Mouse (Mus musculus): ENCODE results near the gene Ikbip.

Ikbip gene

DNA sequence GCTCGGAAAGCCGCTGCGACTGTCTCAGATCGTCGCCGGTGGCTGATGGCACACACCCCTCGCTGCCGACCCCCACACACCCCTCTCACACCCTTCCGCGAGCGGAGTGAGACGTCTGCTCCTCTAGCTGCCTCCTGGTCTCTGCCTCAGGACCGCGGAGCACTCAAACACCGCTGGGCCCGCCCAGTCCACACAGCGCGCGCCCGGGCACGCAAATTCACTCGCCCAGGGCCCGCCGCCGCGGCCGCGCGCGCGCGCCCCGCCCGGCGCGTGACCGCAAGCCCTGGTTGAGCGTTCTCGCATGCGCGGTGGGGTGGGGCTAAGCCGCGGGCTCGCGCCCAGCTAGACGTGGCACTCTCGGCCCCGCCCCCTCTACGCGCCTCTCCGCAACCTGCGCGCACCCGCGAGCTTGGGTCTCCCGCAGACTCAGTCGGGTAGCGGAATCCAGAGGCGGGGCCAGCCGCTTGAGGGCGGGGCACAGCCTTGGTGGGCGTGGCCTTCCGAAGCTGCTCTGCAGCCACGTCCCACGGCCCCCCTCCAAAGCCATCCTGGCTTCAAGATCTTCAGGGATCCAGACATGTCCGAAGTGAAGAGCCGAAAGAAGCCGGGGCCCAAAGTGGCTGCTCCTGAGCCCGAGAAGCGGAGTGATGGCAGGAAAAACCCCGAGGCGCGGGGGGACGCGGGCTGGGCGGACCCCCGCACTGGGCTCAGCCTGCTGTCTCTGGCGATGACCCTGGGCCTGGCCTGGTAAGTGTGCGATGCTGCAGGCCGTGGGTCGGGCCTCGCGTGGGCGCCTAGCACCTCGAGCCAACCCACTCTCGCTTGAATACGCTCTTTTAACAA, at the start of gene Ikbip, which contains the start of gene Apaf1:
TSS of gene Ikbip (plus strand) at position 391 of the 843 bp plus-strand sequence.
TSS of gene Apaf1 (minus strand) at position 221 of the 843 bp plus-strand sequence.
- in situ Hi-C loops (cut with MboI; ENCODE audit: low sequenced_read_pairs) = no loop called here

DNA sequence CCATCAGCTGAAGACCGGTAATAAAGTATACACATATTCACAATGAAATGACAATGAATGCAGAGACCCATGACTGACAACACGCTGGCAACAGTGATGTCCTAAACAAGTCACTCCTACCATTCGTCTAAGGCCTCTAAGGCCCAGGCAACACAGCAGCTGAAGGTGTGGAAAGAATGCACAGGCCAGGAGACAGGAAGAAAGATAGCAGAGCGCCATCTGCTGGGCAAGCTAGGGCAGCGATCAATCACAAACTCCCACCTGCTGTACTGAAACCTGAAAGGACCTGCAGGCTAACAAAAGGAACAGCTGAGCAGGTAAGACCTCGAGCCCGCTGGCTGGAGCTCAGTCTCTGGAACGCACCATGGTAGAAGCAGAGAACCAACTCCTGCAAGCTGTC, 48.8 kb upstream of the Ikbip start:
- in situ Hi-C loops (cut with MboI; ENCODE audit: low sequenced_read_pairs) = no loop called here

- in situ Hi-C loops (cut with MboI; ENCODE audit: low sequenced_read_pairs) = no loop called here
These were observed 33.0 kb upstream of the Ikbip start for GRCm38 (mm10) chr10:91049696-91050095.

DNA sequence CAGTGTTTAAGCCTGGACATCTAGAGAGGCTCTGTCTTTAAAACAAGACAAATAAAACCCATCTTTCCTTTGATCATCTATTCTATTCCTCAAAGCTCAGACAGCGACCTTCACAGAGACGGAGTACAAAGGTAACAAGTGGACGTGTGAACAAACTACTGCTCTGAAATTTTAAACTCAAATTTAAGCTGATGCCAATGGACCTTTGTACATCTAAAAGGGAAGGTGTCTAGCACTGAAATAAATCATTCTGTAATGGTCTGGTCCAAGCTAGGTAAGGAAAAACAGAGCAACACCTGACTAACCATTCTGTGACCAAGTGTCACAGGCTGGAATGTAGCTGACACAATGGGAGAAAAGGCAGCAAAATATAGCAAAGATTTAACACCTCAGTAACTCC, 31.6 kb upstream of the Ikbip start:
- in situ Hi-C loops (cut with MboI; ENCODE audit: low sequenced_read_pairs) = no loop called here

DNA sequence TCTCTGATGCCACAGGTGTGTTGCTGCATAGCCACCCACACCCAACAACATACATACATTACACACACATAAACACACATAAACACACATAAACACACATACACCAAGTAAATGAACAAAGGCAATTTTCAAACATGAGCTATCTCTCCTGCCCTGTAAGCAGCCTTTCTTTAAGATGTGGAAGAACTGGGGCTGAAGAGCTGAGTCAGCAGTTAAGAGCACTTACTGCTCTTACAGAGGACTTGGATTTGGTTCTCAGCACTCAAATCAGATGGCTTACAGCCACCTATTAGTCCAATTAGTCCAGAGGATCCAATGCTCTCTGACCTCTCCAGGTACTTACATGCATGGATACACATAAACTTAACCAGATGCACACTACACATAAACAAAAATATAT, 30.0 kb upstream of the Ikbip start:
- in situ Hi-C loops (cut with MboI; ENCODE audit: low sequenced_read_pairs) = no loop called here

GRCm38 (mm10) chr10:91060742-91061141, 22.0 kb upstream of the Ikbip start:
- in situ Hi-C loops (cut with MboI; ENCODE audit: low sequenced_read_pairs) = no loop called here

GRCm38 (mm10) chr10:91062355-91062754, 20.4 kb upstream of the Ikbip start:
- in situ Hi-C loops (cut with MboI; ENCODE audit: low sequenced_read_pairs) = no loop called here

DNA sequence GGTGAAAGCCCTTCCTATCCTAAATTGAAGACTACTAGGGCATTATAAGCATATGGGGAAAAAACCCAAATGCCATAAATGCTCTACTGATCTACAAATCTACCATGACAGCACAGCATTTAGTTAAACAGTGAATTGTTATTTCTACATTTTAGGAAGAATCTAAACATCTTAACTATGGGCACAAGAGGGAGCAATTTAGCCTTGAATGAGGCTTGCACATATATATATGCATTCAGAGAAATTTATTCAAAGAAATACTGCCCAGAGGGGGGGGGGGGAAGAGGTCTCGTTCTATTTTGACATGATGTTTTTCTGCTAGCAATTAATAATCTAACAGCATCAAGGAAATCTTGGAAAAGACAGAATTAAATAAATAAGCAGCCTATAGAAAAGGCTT, 11.0 kb upstream of the Ikbip start:
- in situ Hi-C loops (cut with MboI; ENCODE audit: low sequenced_read_pairs) = loop anchor here (5.0 kb wide), 1 partner anchor 71 kb away; no protein-coding TSS in a partner anchor

DNA sequence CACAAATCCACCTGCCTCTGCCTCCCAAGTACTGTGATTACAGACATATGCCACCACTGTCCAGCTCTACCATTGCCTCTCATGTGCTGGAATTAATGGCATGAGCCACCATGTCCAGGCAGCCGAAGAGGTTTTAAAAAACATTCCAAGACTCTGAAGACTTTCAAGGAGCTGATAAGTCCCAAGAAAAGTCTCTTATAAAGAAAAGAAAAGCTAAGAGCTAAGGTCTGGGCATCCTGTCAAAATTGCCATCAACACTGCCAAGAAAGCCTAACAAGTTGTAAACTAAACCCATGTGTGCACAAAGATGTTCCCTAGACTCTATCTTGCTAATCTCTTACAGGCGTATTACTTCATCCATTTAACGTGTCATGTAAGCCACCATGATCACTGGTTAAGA, 9.4 kb upstream of the Ikbip start:
- in situ Hi-C loops (cut with MboI; ENCODE audit: low sequenced_read_pairs) = loop anchor here (5.0 kb wide), 1 partner anchor 69 kb away; no protein-coding TSS in a partner anchor

DNA sequence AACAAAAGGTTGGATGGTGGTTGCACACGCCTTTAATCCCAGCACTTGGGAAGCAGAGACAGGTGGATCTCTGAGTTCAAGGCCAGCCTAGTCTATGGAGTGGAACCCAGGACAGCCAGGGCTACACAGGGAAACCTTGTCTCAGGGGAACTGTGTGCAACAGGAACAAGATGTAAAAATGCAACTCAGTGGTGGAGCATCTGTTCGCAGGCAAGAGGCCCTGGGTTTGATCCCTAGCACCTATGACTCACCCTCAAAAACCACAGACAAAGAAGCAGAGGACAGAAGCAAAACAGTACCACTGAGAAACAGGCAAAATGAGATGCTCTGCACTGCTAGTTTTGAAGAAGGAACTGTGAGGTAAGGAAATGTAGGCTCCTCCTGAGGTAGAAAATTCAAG, 6.1 kb upstream of the Ikbip start:
- in situ Hi-C loops (cut with MboI; ENCODE audit: low sequenced_read_pairs) = no loop called here

- in situ Hi-C loops (cut with MboI; ENCODE audit: low sequenced_read_pairs) = no loop called here
These were observed 2.2 kb upstream of the Ikbip start for GRCm38 (mm10) chr10:91080540-91080939.

DNA sequence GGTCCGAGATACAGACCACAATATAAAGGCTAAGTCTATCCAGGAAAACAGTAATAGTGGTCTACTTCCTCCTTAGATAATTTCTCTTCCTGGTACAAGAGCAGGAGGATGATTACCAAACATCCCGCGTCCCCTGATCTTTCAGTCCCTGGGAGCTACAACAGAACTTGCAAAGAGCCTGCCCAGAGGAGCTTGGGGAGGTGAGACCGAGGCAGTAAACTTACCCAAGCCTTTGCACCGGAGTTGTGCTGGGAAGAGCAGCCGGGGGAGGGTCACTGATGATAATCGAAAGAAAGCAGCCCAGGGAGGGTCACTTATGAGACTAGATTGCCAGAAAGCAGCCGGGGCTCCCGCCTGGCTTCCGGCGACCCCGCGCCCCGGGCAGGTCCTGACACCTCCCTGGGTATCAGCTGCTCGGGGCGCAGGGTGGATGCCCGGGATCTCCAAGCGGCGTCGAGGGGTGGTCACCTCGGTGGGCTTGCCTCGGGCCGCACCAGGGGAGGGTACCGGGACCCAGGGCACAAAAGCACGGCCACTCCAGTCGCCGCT, 707 bp upstream of the Ikbip start:
- in situ Hi-C loops (cut with MboI; ENCODE audit: low sequenced_read_pairs) = no loop called here

DNA sequence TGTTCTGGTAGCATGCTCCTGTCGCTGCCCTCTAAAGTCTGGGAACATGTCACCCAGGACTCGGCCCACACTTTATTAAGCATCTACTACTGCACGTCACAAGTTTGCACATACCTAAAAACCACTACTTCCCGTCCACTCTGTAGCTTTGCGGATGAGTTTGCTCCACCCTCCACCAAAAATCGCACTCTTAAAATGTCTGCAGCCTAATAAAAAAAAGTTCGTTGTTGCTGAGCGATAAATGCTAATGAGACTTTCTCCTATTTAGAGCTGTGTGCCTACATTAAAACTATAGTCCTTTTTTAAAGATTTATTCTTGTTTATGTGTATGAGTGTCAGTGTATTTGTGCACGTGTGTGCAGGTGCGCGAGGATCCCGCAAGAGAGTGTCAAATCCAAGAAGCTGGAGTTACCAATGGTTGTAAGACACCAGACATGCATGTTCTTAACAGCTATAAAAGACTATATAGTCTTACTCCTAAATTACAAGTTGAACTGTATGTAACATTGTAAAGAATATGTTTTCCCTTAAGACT, 720 bp downstream of the Ikbip start:
- in situ Hi-C loops (cut with MboI; ENCODE audit: low sequenced_read_pairs) = no loop called here

DNA sequence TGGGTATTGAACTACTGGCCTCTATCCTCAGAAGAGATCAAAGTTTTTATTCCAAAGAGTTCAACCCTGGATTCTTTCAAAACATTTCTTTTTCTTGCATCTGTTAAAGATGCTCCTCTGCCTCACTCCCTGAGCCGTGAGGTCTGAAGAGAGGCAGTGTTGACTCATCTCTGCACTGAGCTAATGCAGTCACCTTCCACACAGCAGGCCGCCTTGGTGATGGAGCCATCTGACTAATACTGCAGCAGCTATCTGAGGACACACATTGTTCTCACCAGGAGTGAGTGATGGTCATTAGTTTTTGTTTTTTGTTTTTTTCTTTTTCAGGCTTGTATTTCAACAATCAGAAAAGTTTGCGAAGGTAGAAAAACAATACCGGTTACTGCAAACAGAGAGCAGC, 10.1 kb downstream of the Ikbip start:
- in situ Hi-C loops (cut with MboI; ENCODE audit: low sequenced_read_pairs) = no loop called here

DNA sequence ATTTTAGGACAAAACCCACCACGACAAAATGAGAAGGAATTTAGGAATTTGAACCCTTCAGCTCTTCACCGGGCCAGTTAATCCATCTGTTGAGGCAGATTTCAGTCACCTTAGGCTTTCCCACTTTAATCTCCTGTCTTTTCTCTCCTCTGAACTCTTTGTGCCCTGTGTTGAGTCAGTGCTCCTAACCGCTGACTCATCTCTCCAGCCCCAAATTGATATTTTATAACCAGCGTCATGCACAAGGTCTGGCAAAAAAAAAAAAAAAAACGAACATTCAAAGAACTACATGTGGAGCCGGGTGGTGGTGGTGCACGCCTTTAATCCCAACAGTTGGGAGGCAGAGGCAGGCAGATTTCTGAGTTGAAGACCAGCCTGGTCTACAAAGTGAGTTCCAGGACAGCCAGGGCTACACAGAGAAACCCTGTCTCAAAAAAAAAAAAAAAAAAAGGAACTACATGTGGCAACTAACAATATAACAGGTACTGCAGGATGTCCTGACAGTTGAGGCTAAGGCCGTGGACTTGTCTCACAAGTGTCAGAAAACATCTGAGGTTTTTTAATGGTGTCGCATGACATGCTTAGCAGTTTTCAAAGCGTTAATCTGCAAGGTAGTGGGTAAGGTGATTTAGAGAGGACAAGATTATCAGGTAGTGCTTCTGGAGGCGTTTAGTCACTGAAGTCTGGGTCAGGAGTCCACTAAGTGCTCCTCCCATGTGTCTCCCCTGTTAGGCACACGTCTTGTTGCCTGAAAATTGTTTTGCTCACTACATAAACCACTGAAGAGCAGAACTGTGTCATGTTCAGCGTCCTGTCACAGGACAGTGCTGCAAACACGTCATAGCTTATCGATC, 11.7 kb downstream of the Ikbip start:
- in situ Hi-C loops (cut with MboI; ENCODE audit: low sequenced_read_pairs) = no loop called here

GRCm38 (mm10) chr10:91098056-91098455, 15.3 kb downstream of the Ikbip start:
- in situ Hi-C loops (cut with MboI; ENCODE audit: low sequenced_read_pairs) = no loop called here

DNA sequence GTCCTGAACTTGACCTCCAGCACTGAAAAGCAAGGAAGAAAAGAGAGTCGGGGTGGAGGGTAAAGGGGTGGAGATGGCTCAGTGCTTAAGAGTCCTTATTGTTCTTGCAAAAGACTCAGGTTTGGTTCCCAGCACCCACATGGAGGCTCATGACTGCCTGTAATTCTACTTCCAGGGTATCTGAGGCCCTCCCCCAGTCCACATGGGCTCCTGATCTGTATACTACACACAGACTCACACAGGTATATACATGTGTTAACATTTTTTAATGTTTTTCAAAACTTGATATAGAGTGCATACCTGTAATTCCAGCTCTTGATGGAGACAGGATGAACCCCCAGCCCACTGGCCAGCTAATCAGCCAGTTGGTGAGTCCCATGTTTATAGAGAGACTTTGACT, 17.4 kb downstream of the Ikbip start:
- in situ Hi-C loops (cut with MboI; ENCODE audit: low sequenced_read_pairs) = no loop called here

DNA sequence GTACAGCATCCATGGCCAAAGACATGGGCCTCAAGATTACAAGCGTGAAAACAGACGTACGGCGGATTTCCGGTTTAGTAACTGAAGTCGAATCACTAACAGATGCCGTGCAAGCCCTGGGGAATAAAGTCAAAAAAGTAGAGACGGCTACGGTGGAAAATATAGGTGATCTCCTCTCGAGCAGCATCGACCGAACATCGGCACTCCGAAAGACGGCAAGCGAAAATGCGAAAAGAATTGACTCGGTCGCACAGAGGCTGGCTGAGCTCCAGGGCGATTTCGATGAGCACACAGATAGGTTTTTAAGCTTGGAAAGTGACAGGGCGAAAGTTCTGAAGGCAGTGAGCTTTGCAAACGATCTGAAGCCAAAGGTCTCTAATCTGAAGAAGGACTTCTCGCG, 19.2 kb downstream of the Ikbip start:
- in situ Hi-C loops (cut with MboI; ENCODE audit: low sequenced_read_pairs) = no loop called here

DNA sequence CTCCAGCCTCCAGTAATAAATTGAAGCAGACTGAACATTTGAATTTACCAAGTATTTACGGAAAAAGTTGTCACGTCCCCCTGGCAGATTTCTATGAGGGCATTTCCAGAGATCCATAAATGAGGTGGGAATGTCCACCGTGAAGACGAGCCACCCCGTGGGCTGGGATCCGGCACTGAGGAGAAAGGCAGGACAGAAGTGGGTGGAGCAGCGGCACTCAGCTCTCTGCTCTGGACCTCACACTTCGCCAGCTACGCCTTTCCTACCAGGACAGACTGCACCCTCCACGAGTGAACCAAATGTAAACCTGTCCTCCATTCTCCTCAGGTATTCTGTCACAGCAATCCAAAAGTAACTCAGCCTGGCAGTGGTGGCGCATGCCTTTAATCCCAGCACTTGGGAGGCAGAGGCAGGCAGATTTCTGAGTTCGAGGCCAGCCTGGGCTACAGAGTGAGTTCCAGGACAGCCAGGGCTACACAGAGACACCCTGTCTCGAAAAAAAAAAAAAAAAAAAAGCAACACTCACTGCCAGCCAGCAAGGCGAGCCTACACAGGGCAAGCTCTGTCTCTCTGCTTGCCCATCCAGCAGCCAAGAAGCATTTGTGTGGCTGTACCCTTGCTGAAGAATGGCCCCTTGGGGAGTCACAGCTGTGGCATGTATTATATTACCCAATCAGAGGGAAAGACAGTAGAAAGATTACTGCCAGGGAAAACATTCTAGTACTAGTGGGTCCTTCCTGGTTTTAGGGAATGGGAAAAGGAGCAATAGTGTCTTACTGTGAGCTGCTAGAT, 20.3 kb downstream of the Ikbip start:
- in situ Hi-C loops (cut with MboI; ENCODE audit: low sequenced_read_pairs) = no loop called here

DNA sequence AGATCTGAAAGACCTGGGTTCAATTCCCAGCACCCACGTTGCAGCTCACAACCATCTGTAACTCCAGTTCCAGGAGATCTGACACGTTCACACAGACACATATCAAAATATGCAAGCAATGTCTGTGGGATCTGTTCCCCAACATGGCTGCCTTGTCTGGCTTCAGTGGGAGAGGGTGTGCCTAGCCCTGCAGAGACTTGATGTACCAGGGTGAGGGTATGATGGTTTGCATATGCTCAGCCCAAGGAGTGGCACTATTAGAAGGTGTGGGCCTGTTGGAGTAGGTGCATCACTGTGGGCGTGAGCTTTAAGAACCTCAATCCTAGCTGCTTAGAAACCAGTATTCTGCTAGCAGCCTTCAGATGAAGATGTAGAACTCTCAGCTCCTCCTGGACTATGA, 23.2 kb downstream of the Ikbip start:
- in situ Hi-C loops (cut with MboI; ENCODE audit: low sequenced_read_pairs) = no loop called here
